Mouse (Mus musculus) T-helper 1 cell (primary cell): ENCODE results near the gene Zfp784.

Experiments used
- in situ Hi-C: fragments of 300-600 bp; cut with MboI, MseI; formaldehyde crosslinking; loops from one replicate; pipeline ENCODE4 v1.15.1; 2025; ENCODE audit warnings: high pct_unique_total_duplicates

Zfp784 gene

GRCm38 (mm10) chr7:4995268-4996002 is 42.8 kb downstream of the Zfp784 start:
- in situ Hi-C loops = no loop called here

GRCm38 (mm10) chr7:4993999-4994788 is 44.1 kb downstream of the Zfp784 start:
- in situ Hi-C loops = no loop called here

DNA sequence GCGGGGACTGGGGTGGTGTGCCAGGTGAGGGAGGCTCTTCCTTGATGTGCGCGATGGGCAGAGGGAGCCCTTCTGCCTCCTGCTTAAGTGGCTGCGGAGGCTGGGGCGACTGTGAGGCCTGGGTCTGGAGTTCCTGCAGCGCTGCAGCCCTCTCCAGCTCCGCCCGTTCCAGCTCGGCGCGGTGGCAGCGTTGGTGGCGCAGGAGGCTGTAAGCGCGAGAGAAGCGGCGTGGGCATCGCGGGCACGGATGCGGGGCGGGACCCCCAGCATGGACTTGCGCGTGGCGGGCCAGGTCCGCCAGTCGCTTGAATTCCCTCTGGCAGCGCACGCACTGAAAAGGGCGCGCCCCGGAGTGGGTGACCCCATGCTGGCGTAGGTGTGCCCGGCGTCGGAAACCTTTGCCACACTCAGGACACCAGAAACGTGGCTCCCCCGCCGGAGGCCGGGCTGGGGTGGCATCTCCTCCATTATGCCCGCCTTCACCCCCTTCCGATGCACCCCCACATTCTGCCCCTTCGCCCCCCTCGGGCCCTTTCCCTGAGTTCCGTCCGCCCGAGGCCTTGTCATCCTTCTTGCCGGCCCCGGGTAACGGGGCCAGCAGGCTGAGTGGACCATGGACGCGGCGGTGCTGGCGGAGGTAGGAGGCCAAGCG is 44.8 kb downstream of the Zfp784 start:
- in situ Hi-C loops = no loop called here

DNA sequence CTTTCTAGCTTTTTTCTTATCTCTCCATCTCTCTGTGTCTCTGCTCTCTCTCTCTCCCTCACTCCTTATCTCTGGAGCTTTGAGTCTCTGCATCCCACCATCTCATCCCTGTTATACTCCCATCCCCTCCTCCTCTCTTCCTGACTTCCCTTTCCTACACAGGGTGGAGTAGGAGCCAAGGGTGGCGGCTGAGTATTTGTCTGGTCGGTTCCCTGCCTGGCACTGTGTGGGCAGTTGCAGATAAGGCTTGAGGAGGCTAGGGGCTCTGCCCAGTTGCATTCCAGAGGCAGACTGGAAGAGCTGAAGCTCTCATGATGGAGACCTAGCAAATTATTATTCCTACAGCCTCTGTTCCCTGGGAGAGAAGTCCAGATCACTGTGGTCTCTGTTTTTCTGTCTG is 50.0 kb downstream of the Zfp784 start:
- in situ Hi-C loops = no loop called here
